Mouse (Mus musculus) C2C12 (cell line): ENCODE measurements around the gene Peli2. TPM values are rescaled to one million over a fixed set of nuclear protein-coding genes. Genes with fewer than 3 reads are reported as not detected.

Experiments
- H3K27me3 ChIP-seq: one replicate; pipeline ENCODE4 v1.6.1; 2011; ENCODE audit not compliant: control insufficient read depth, insufficient read depth, insufficient read length
- H3K36me3 ChIP-seq: one replicate; pipeline ENCODE4 v1.6.1; 2011; ENCODE audit not compliant: control insufficient read depth, insufficient read depth
- H3K4me3 ChIP-seq: one replicate; pipeline ENCODE4 v1.5.1; 2011; ENCODE audit warnings: mild to moderate bottlenecking, control low read depth; ENCODE audit not compliant: poor library complexity, insufficient read depth, severe bottlenecking
- H3K79me2 ChIP-seq: one replicate; pipeline ENCODE4 v1.6.1; 2011; ENCODE audit not compliant: control insufficient read depth, insufficient read depth
- H3K79me3 ChIP-seq: one replicate; pipeline ENCODE4 v1.6.1; 2011; ENCODE audit warnings: low read depth, control low read depth
- H3ac ChIP-seq: one replicate; pipeline ENCODE3; 2011; ENCODE audit warnings: low read depth; ENCODE audit not compliant: control insufficient read depth, insufficient read length
- CEBPB ChIP-seq: IDR thresholded peaks from one replicate; pipeline ENCODE4 v1.6.1; 2011; ENCODE audit warnings: low read depth, mild to moderate bottlenecking, control low read depth, moderate library complexity
- CTCF ChIP-seq: IDR thresholded peaks from one replicate; pipeline ENCODE4 v1.5.1; 2011; ENCODE audit not compliant: control insufficient read depth, insufficient read depth, insufficient read length
- FOSL1 ChIP-seq: IDR thresholded peaks from one replicate; pipeline ENCODE4 v1.8.0; 2011; ENCODE audit warnings: mild to moderate bottlenecking, low read length; ENCODE audit not compliant: poor library complexity, insufficient read depth, severe bottlenecking
- MAX ChIP-seq: IDR thresholded peaks from one replicate; pipeline ENCODE4 v1.6.1; 2011; ENCODE audit warnings: mild to moderate bottlenecking, control low read depth
- MYOD1 ChIP-seq: IDR thresholded peaks from one replicate; pipeline ENCODE4 v1.6.1; 2011; ENCODE audit warnings: low read depth; ENCODE audit not compliant: control insufficient read depth, insufficient read length
- MYOG ChIP-seq: IDR thresholded peaks from one replicate; pipeline ENCODE4 v1.6.1; 2011; ENCODE audit not compliant: control insufficient read depth, insufficient read length; ENCODE audit errors: extremely low read depth
- USF1 ChIP-seq: IDR thresholded peaks from one replicate; pipeline ENCODE4 v1.6.1; 2011; ENCODE audit warnings: low read depth, mild to moderate bottlenecking, control low read depth, moderate library complexity
- polyA plus RNA-seq: library from polyadenylated mRNA; unstranded; fragments of >200 nt; fragmentation: generic; extraction: Trizol; gene quantifications from one replicate; pipeline ENCODE4 v1.2.1, GENCODE M21; 2012; ENCODE audit warnings: missing spikeins

The Peli2 gene
- polyA plus RNA-seq, 1 experiment: 13.9 TPM

- TF ChIP-seq MYOD1: no peak
- no peak for TF ChIP-seq FOSL1
- TF ChIP-seq CTCF: no peak
- TF ChIP-seq MAX: no peak
- TF ChIP-seq USF1: no peak
- no peak for TF ChIP-seq MYOG
- TF ChIP-seq CEBPB: no peak
- Histone ChIP-seq H3K79me3 (no peaks in the 10 kb centered on the region), H3ac (no peak overlapping the region), H3K4me3 (no peak overlapping the region), H3K36me3 (no peaks in the 10 kb centered on the region), H3K27me3 (no peaks in the 10 kb centered on the region), H3K79me2 (no peaks in the 10 kb centered on the region)
Measured at GRCm38 (mm10) chr14:48132865-48133802, 12.5 kb downstream of the Peli2 start.

- no peak overlapping the region for H3ac ChIP-seq
- H3K27me3 ChIP-seq: no peaks in the 10 kb centered on the region
- H3K4me3 ChIP-seq: no peak overlapping the region
- TF ChIP-seq CEBPB: no peak
- no peaks in the 10 kb centered on the region for H3K79me2 ChIP-seq
- no peaks in the 10 kb centered on the region for H3K36me3 ChIP-seq
- H3K79me3 ChIP-seq: no peaks in the 10 kb centered on the region
Measured at GRCm38 (mm10) chr14:48134344-48134743, 13.7 kb downstream of the Peli2 start.

- no peak overlapping the region for H3ac ChIP-seq
- H3K4me3 ChIP-seq: no peak overlapping the region
- no peak for TF ChIP-seq USF1
- TF ChIP-seq CTCF: no peak
- TF ChIP-seq FOSL1: no peak
- TF ChIP-seq MAX: no peak
- no peak for TF ChIP-seq MYOD1
- TF ChIP-seq MYOG: no peak
- no peak for TF ChIP-seq CEBPB
- H3K36me3 ChIP-seq: no peaks in the 10 kb centered on the region
- no peaks in the 10 kb centered on the region for H3K79me2 ChIP-seq
- no peaks in the 10 kb centered on the region for H3K27me3 ChIP-seq
- no peaks in the 10 kb centered on the region for H3K79me3 ChIP-seq
Measured at GRCm38 (mm10) chr14:48135816-48136345, 15.3 kb downstream of the Peli2 start.

GRCm38 (mm10) chr14:48137731-48138130 is 17.1 kb downstream of the Peli2 start:
- Histone ChIP-seq H3ac (no peak overlapping the region), H3K79me3 (no peaks in the 10 kb centered on the region), H3K4me3 (no peak overlapping the region), H3K79me2 (no peaks in the 10 kb centered on the region), H3K36me3 (no peaks in the 10 kb centered on the region), H3K27me3 (no peaks in the 10 kb centered on the region)
- TF ChIP-seq MYOD1 (no peak), MAX (no peak), MYOG (no peak), CEBPB (no peak), FOSL1 (no peak), CTCF (no peak), USF1 (no peak)

- no peaks in the 10 kb centered on the region for H3K79me2 ChIP-seq
Measured at GRCm38 (mm10) chr14:48138138-48138537, 17.5 kb downstream of the Peli2 start.

GRCm38 (mm10) chr14:48139409-48139808 is 18.8 kb downstream of the Peli2 start:
- H3K4me3 ChIP-seq: no peak overlapping the region
- TF ChIP-seq MAX (no peak), MYOD1 (no peak), MYOG (no peak), CTCF (no peak), CEBPB (no peak), FOSL1 (no peak), USF1 (no peak)

More at GRCm38 (mm10) chr14:48138138-48138537, 17.5 kb downstream of the Peli2 start:
- Histone ChIP-seq H3K27me3 (no peaks in the 10 kb centered on the region), H3ac (no peak overlapping the region), H3K36me3 (no peaks in the 10 kb centered on the region), H3K79me3 (no peaks in the 10 kb centered on the region), H3K4me3 (no peak overlapping the region)
- TF ChIP-seq CTCF (no peak), CEBPB (no peak)

GRCm38 (mm10) chr14:48141694-48142093 is 21.1 kb downstream of the Peli2 start:
- no peaks in the 10 kb centered on the region for H3K36me3 ChIP-seq
- no peaks in the 10 kb centered on the region for H3K79me2 ChIP-seq
- no peak overlapping the region for H3ac ChIP-seq
- H3K4me3 ChIP-seq: no peak overlapping the region
- no peak for TF ChIP-seq FOSL1
- no peak for TF ChIP-seq MYOD1
- no peak for TF ChIP-seq MAX
- TF ChIP-seq USF1: no peak
- no peak for TF ChIP-seq CTCF
- TF ChIP-seq CEBPB: no peak
- no peak for TF ChIP-seq MYOG
- H3K27me3 ChIP-seq: no peaks in the 10 kb centered on the region
- no peaks in the 10 kb centered on the region for H3K79me3 ChIP-seq

More at GRCm38 (mm10) chr14:48139409-48139808, 18.8 kb downstream of the Peli2 start:
- Histone ChIP-seq H3K79me3 (no peaks in the 10 kb centered on the region), H3K36me3 (no peaks in the 10 kb centered on the region), H3ac (no peak overlapping the region), H3K79me2 (no peaks in the 10 kb centered on the region), H3K27me3 (no peaks in the 10 kb centered on the region)
